Mouse (Mus musculus) erythroblast, embryonic 14.5 days (primary cell): ENCODE results near the gene Jmy.

Experiments used
- GATA1 ChIP-seq: IDR thresholded peaks from 2 replicates; pipeline ENCODE4 v1.6.1; 2012; ENCODE audit warnings: low read length, inconsistent platforms, mixed read lengths
- TAL1 ChIP-seq: IDR thresholded peaks from 3 replicates; pipeline ENCODE4 v1.6.1; 2012; ENCODE audit warnings: low read length, inconsistent platforms, mixed read lengths

- TF ChIP-seq TAL1 (no peak), GATA1 (no peak)
Observed at GRCm38 (mm10) chr13:93418292-93418691, 81.3 kb downstream of the Jmy start.
